In genomic region chr17:29762551-29762950, GRCm38 (mm10) we compare ENCODE assay signal across 10 mouse cellular contexts. TPM values are rescaled to one million over a fixed set of nuclear protein-coding genes. Genes with fewer than 3 reads are reported as not detected.
DNase-seq lines count a peak whose midpoint lies in the region; ATAC-seq and TF ChIP-seq lines count a peak whose summit lies in the region.
"Had no signal": no experiment of that assay in that cellular context is flagged by ENCODE, and none has a peak within 500 bp of the region (broad histone marks: within the 10 kb centered on the region; RNA-seq: fewer than 3 reads in every experiment).

No protein-coding gene starts in this region.

- H3K4me2 ChIP-seq in heart, postnatal 0 days (ENCODE audit: low read depth, low read length) = no peak overlapping the region
- no peak overlapping the region for H3K4me2 ChIP-seq in kidney, postnatal 0 days (ENCODE audit: low read length)
- H3K4me2 ChIP-seq: embryonic facial prominence, embryonic 15.5 days; limb, embryonic 13.5 days had no signal

- intact Hi-C loops in heart, postnatal 25 days (cut with DNase I) = no loop called here

- no peaks in the 10 kb centered on the region for H3K36me3 ChIP-seq in heart, postnatal 0 days (replicated peaks; ENCODE audit: control insufficient read depth, insufficient read depth, low read length)
- H3K36me3 ChIP-seq in kidney, postnatal 0 days (ENCODE audit: insufficient read depth, low read length) = no peaks in the 10 kb centered on the region
- H3K36me3 ChIP-seq: embryonic facial prominence, embryonic 15.5 days; limb, embryonic 13.5 days had no signal

- H3K27ac ChIP-seq in heart, postnatal 0 days (ENCODE audit: low read depth) = no peak overlapping the region
- H3K27ac ChIP-seq in kidney, postnatal 0 days = no peak overlapping the region
- H3K27ac ChIP-seq: embryonic facial prominence, embryonic 15.5 days; limb, embryonic 13.5 days had no signal

- DNase-seq in heart, postnatal 0 days (ENCODE audit: low spot score) = no peak
- no peak for DNase-seq in heart, postnatal 25 days (ENCODE audit: low spot score)
- DNase-seq in urinary bladder, postnatal 14 days (ENCODE audit: low spot score) = peak; percentile 54
- no peak for DNase-seq in urinary bladder, postnatal 4 days (ENCODE audit: low spot score in 2 of 2)
- peak; percentile 42 for DNase-seq in c-Kit-positive CD71-positive TER-119-negative erythroid progenitor cells, embryonic 14.5 days (ENCODE audit: low read depth)
- no peak for DNase-seq in kidney, postnatal 0 days (ENCODE audit: low spot score)
- no peak for DNase-seq in ovary, postnatal 10 days (ENCODE audit: low spot score)

- H3K4me1 ChIP-seq in heart, postnatal 0 days (ENCODE audit: control insufficient read depth, insufficient read depth) = no peaks in the 10 kb centered on the region
- no peaks in the 10 kb centered on the region for H3K4me1 ChIP-seq in kidney, postnatal 0 days (replicated peaks; ENCODE audit: insufficient read depth, low read length)

- ATAC-seq in heart, postnatal 0 days (ENCODE audit: insufficient read depth, low read depth) = no peak
- no peak for ATAC-seq in kidney, postnatal 0 days (replicated peaks; ENCODE audit: low FRiP score, low read depth)
- peak; percentile 34; the same call in 1 of the 2 replicates for ATAC-seq in monocyte, adult 5-6 weeks (replicated peaks; ENCODE audit: insufficient number of reproducible peaks, low FRiP score, low TSS enrichment, poor library complexity, severe bottlenecking)

- no peak overlapping the region for H3K9ac ChIP-seq in heart, postnatal 0 days (replicated peaks; ENCODE audit: low read depth, low read length)
- H3K9ac ChIP-seq in kidney, postnatal 0 days (ENCODE audit: low read depth, low read length) = no peak overlapping the region
- H3K9ac ChIP-seq: embryonic facial prominence, embryonic 15.5 days; limb, embryonic 13.5 days had no signal

- WGBS in heart, postnatal 0 days = 65% methylated on average over 8 of the region's 8 CpGs
- 81% methylated on average over 8 of the region's 8 CpGs for WGBS in kidney, postnatal 0 days

- H3K9me3 ChIP-seq in heart, postnatal 0 days (replicated peaks; ENCODE audit: control insufficient read depth, low read length) = no peaks in the 10 kb centered on the region
- 0 out of 2 replicates have a peak, but pooled peaks cover 3% of the 10 kb centered on the region for H3K9me3 ChIP-seq in kidney, postnatal 0 days (replicated peaks; ENCODE audit: low read length)
- H3K9me3 ChIP-seq: embryonic facial prominence, embryonic 15.5 days; limb, embryonic 13.5 days had no signal

- no peak overlapping the region for H3K4me3 ChIP-seq in heart, postnatal 0 days (ENCODE audit: low read depth, low read length)
- H3K4me3 ChIP-seq in kidney, postnatal 0 days (replicated peaks; ENCODE audit: low read depth, low read length) = no peak overlapping the region
- H3K4me3 ChIP-seq: embryonic facial prominence, embryonic 15.5 days; limb, embryonic 13.5 days had no signal

- no peak for TF ChIP-seq EP300 in heart, postnatal 0 days (IDR thresholded peaks at IDR 0.05; ENCODE audit: low read depth)

- no peaks in the 10 kb centered on the region for H3K27me3 ChIP-seq in heart, postnatal 0 days (ENCODE audit: control insufficient read depth, insufficient read depth, low read length)
- H3K27me3 ChIP-seq in kidney, postnatal 0 days (ENCODE audit: insufficient read depth, low read length) = no peaks in the 10 kb centered on the region
- H3K27me3 ChIP-seq: embryonic facial prominence, embryonic 15.5 days; limb, embryonic 13.5 days had no signal

- peak; percentile 64 for TF ChIP-seq CTCF in heart, postnatal 0 days (IDR thresholded peaks at IDR 0.05; ENCODE audit: low read depth)
- peak; percentile 75 for TF ChIP-seq CTCF in kidney, postnatal 0 days (IDR thresholded peaks at IDR 0.05; ENCODE audit: low read depth)

RNA-seq across cellular contexts. Expression of gene Ccdc167, which starts 45.7 kb away (rescaled TPM):
- total RNA-seq in heart, postnatal 0 days (2014; rRNA removed; ENCODE audit: low replicate concordance) = 6.4 and 6.8 TPM in 2 replicates
- polyA plus RNA-seq in heart, postnatal 0 days (2015; fragmentation: Nextera tagmentation; extraction: Ambion mirVana) = 8.2 and 9.9 TPM in 2 replicates
- total RNA-seq in heart, postnatal 25 days (2021) = 10 to 100 TPM in 1 of 2 experiments, 1 to 10 TPM in 1; 9.6 to 12.6 TPM
- polyA plus RNA-seq in kidney, postnatal 0 days (2015; fragmentation: Nextera tagmentation; extraction: Ambion mirVana) = 8.2 and 9.2 TPM in 2 replicates
- total RNA-seq in monocyte, adult 5-6 weeks (2017) = 4.7 to 14.6 TPM (median 5.0 TPM) in 3 replicates

Comparison
In these comparisons a context has a peak if more than half of its experiments do, and no peak if none do; other contexts are left out.
1. DNase-seq: peak in urinary bladder, postnatal 14 days (single experiment) and c-Kit-positive CD71-positive TER-119-negative erythroid progenitor cells, embryonic 14.5 days (single experiment); none in heart, postnatal 0 days (single experiment), heart, postnatal 25 days (single experiment), urinary bladder, postnatal 4 days (0 of 2), kidney, postnatal 0 days (single experiment) and ovary, postnatal 10 days (single experiment).